Mouse (Mus musculus) heart, adult 2 months (tissue): ENCODE results near the gene Ccnd3.

Experiments
- CTCF ChIP-seq: fragments of 200-600 bp; IDR thresholded peaks from 2 replicates; pipeline ENCODE4 v1.8.1; 2022; ENCODE audit warnings: antibody characterized with exemption, mild to moderate bottlenecking, moderate library complexity
- EP300 ChIP-seq: fragments of 200-500 bp; IDR thresholded peaks from 2 replicates; pipeline ENCODE4 v1.6.1; 2011; ENCODE audit warnings: low read depth, low read length, control low read depth; ENCODE audit not compliant: insufficient read depth
- POLR2A ChIP-seq: fragments of 200-500 bp; IDR thresholded peaks from 2 replicates; pipeline ENCODE4 v1.6.1; 2011; ENCODE audit warnings: mild to moderate bottlenecking, low read depth, low read length, control low read depth; ENCODE audit not compliant: insufficient read depth

DNA sequence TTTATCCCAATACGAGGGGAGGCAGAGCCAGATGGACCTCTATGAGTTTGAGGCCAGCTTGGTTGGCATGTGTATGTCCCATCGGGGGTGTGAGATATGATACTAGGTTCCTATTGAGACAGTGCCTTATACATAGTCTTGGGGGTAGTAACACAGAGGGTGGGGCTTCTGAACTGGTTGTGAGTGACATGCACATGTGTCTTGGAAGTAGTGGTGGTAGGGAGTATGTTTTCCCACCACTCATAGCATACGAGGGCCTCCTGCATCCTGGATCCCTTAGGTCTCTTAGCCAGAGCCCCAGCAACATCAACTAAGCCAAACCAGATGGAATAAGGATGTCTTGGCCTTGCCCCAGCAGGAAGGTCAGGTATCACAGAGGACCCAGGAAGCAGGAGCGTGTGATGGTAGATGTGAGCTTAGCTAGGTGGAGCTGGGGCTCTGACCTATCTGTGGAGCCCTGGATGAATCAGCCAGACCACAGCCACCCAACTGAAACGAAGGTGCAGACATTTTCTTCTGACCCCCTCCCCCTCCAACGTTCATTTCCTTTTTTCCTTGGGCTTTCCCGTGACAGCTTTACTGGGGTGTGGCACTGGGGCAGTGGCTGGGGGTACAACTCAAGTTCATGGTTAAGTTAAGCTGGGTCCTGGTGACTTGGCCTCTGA lies 10.5 kb downstream of the Ccnd3 start:
- TF ChIP-seq CTCF (no peak), EP300 (no peak), POLR2A (no peak)
